Mouse (Mus musculus): ENCODE measurements around the gene Cdc20.

Gene Cdc20

GRCm38 (mm10) chr4:118417112-118417797, 19.9 kb downstream of the Cdc20 start:
- no peak for DNase-seq (ENCODE audit: low spot score in 2 of 2)

DNA sequence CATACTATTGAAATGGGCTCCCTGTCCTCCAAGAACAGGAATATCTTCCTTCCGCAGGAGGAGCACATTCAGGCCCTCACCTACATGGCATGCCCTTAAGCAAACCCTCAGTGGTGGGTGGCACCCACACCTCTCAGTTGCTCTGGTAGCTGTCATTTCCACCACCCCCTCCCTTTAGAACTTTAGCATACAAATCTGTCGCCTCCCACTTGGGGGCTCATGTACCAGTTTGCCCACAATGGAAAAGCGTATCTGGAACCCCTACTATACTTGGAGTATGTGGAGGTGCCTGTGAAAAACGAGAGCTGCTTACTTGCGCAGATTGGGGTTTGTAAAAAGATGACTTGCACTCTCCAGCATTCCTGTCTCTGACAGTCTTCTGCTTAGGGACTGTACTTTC, 20.8 kb downstream of the Cdc20 start:
- DNase-seq (ENCODE audit: low spot score in 2 of 2): no peak

- no peak for DNase-seq (ENCODE audit: low spot score in 2 of 2)
These were observed 21.4 kb downstream of the Cdc20 start for GRCm38 (mm10) chr4:118415779-118416178.

DNA sequence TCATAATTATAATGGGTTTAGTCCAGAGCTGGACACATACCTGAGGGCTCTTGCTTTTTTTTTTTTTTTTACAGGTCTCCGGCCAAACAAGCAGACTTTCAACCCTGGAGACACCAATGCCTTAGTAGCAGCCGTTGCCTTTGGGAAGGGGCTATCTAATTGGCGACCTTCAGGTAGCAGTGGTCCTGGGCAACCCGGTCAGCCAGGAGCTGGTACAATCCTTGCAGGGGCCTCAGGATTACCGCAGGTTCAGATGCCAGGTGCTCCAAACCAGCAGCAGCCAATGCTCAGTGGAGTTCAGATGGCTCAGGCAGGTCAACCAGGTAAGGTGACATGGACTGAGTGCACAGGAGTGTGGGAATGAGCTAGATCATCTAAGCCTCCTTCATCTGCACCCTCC, 23.6 kb downstream of the Cdc20 start:
- no peak for DNase-seq (ENCODE audit: low spot score in 2 of 2)

DNA sequence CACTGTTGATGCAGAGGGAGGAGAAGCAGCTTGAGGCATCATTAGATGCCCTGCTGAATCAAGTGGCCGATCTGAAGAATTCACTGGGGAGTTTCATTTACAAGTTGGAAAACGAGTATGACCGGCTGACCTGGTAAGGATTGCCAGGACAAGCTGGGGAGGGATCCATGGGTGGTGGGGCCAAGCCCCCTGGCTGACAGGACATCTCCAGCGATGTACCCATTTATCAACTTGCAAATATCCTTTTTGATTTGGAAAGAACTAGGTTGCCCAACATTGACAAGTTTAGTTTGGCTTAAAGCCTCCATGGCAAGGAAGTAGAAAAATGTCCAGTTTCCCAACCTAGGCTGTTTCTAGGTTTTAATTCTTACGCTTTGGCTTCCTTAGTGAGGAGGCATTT, 26.3 kb downstream of the Cdc20 start:
- no peak for DNase-seq (ENCODE audit: low spot score in 2 of 2)

DNA sequence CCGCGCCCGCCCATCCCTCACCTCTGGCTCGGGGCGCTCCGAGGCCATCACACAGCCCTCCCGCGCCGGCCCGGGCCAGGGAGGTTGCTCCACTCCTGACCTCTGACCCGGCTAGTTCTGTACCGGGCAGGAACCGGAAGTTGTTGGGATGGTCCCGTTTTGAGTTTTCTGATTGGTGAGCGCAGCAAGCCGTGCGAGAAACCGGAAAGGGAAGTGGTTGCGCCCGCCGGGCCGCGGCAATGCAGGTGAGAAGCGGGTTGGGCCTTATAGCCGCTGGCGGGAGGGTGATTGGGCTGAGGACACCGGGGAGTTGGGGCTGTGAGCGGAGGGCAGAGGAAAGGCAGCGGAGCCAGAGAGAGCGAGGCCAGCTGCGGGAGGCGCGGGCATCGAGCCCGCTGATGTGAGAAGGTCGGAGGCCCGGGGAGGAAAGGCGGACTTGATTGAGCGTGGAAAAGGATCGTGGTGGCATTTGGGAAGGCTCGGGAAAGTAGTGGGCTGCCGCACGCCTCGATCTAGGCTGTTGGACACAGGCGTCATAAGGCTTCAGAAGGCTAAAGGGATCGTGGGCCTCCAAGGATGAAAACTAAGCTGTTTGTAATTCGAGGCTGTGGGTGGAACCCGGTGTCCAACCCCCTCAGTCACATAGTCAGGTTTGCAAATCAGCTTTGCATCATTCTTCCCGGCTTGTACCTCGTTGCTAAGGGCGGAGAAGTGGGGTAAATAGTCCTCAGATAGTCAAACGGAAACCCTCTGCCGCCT, 27.8 kb downstream of the Cdc20 start, which contains the start of the genes Szt2 and Med8:
TSS of gene Szt2 (minus strand) at position 132 of the 759 bp plus-strand sequence.
TSS of gene Med8 (plus strand) at position 196 of the 759 bp plus-strand sequence.
- DNase-seq (ENCODE audit: low spot score in 2 of 2): peak; percentile 91 to 94

DNA sequence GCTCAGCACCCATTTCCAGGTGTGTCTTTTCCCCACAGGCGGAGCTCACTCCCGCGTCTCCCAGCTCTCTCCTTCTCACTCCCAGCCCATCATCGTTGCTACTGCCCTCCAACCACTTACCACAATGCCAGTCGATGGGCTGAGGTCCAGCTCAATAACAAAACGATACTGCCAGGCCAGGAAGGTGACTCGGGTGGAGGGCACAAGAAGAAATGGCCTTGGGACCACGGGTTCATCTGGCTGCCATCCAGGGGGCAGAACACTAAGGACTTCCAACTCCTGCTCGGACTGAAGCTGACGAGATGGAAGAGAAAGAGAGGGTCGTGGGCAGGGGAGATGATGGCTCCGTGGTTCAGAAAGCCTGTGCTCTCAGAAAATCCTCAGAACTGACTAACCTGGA, 34.5 kb downstream of the Cdc20 start:
- no peak for DNase-seq (ENCODE audit: low spot score in 2 of 2)

GRCm38 (mm10) chr4:118401918-118402317, 35.2 kb downstream of the Cdc20 start:
- no peak for DNase-seq (ENCODE audit: low spot score in 2 of 2)

DNA sequence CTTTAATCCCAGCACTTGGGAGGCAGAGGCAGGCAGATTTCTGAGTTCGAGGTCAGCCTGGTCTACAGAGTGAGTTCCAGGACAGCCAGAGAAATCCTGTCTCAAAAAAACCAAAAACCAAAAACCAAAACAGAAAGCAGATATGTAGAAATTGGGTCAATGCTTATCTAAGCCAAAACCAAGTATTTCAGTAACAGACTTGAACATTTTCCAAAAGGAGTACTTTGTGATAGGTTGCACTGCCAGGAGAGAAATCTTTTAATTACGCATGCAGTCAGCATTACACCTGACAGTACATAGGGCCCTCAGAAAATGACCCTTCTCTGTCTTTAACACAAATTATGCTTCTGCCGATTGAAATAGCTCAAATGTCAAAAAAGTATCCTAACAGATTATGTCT, 35.7 kb downstream of the Cdc20 start:
- no peak for DNase-seq (ENCODE audit: low spot score in 2 of 2)

GRCm38 (mm10) chr4:118398400-118398799, 38.8 kb downstream of the Cdc20 start:
- DNase-seq (ENCODE audit: low spot score in 2 of 2): no peak

GRCm38 (mm10) chr4:118396433-118396832, 40.7 kb downstream of the Cdc20 start:
- no peak for DNase-seq (ENCODE audit: low spot score in 2 of 2)

DNA sequence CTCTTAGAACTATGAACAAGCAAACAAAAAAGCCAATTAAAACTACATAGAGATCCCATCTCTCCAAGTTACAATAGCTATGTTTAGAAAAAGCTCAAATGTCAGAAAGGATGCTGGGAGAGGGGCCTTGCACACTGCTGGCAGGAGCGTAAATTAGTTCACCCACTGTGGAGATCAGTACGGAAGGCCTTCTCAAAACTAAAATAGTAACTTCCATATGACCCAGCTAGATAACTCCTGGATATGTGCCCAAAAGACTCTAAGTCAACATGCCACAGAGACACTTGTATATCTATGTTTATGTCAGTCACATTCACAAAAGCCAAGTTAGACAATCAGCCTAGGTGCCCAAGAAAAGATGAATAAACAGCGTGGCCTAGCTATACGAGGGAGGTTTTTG, 41.9 kb downstream of the Cdc20 start:
- no peak for DNase-seq (ENCODE audit: low spot score in 2 of 2)

DNA sequence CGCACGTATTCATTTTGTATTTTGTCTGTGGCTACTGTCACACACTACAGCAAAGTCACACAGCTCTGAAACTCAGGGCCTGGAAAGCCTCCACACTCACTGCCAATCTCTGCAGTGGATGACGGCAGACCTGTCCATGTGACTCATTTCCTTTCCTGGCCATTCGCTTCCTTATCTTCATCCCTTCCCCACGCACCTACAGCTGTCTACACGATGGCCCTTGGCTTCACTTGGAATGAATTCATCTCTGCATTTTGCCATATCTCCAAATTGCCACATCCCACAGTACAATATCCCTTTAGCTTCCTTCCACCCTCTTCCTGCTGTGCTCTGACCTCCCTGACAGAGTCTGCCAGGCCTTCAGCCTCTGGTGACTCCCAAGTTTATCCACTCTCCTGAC, 42.6 kb downstream of the Cdc20 start:
- no peak for DNase-seq (ENCODE audit: low spot score in 2 of 2)

- DNase-seq (ENCODE audit: low spot score in 2 of 2): no peak
These were observed 47.0 kb downstream of the Cdc20 start for GRCm38 (mm10) chr4:118390146-118390545.

DNA sequence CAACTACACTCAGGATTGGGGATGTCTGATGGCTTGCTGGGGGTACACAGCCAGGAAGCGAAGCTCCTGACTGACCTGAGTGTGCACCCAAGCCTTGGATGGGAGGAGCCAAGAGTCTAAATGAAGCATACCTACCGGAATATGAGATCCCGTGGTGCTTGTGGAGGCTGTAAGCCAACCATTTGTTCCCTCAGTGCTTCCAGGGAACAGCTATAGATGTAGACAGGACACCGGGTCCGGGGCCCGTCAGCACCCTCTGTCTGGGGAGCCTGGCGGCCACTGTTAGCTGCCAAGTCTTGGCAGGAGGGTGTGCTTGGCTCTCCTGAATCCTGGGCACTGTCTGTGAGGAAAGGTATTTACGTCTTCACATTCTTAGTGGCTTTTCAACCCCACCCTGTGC, 49.8 kb downstream of the Cdc20 start:
- DNase-seq (ENCODE audit: low spot score in 2 of 2): no peak

- DNase-seq (ENCODE audit: low spot score in 2 of 2): no peak
These were observed 53.9 kb downstream of the Cdc20 start for GRCm38 (mm10) chr4:118383271-118383670.

Measured in spleen, postnatal 4 days (tissue).